15 mouse cellular contexts compared by ENCODE assay signal in the genomic region with DNA sequence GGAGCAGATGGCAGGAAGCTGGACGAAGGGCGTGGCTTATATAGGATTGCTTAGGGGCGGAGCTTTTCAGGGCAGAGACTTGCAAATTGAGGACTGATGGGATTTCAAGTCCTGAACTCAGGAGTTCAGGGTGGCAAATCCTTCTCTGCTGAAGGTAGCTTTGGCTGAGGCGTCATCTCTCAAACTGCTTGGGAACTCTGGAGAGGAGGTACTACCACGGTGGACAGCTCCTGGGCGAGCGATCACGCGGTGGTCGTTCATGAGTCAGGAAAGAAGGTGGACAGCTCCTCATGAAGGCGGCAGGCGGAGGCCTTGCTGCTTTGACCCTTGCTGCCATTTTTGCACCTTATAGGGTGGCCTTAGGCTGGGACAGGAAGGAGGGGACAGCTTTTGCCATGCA. TPM values are rescaled to one million over a fixed set of nuclear protein-coding genes. Genes with fewer than 3 reads are reported as not detected.
A peak's percentile ranks its signal among the peaks of the same experiment; 100 is the strongest.
DNase-seq lines count a peak whose midpoint lies in the region; ATAC-seq and TF ChIP-seq lines count a peak whose summit lies in the region.
"Had no signal": no experiment of that assay in that cellular context is flagged by ENCODE, and none has a peak within 500 bp of the region (broad histone marks: within the 10 kb centered on the region; RNA-seq: fewer than 3 reads in every experiment).

No protein-coding gene starts in this region.

- H3K9ac ChIP-seq in hindbrain, postnatal 0 days (replicated peaks; ENCODE audit: low read length): no peak overlapping the region
- no peak overlapping the region for H3K9ac ChIP-seq in forebrain, embryonic 12.5 days
- H3K9ac ChIP-seq in midbrain, embryonic 14.5 days (replicated peaks; ENCODE audit: low read length): no peak overlapping the region
- H3K9ac ChIP-seq: liver, embryonic 15.5 days had no signal

- peak; percentile 33 for DNase-seq in hindbrain, embryonic 10.5 days (ENCODE audit: low spot score)
- no peak for DNase-seq in hindbrain, postnatal 0 days (ENCODE audit: low spot score)
- peak; percentile 47 for DNase-seq in 416B (ENCODE audit: low read depth)
- peak; percentile 68 for DNase-seq in WW6 (ENCODE audit: low read depth, low spot score)
- DNase-seq in large intestine, adult 2 months (ENCODE audit: low read depth, low spot score): peak; percentile 46
- DNase-seq in thymus, postnatal 25 days: no peak
- no peak for DNase-seq in midbrain, embryonic 14.5 days
- DNase-seq: gastrocnemius, postnatal 36 days; kidney, postnatal 14 days had no signal

- no peak overlapping the region for H3K4me2 ChIP-seq in hindbrain, postnatal 0 days (ENCODE audit: low read depth, low read length)
- no peak overlapping the region for H3K4me2 ChIP-seq in forebrain, embryonic 12.5 days
- H3K4me2 ChIP-seq in midbrain, embryonic 14.5 days (ENCODE audit: low read length): no peak overlapping the region
- H3K4me2 ChIP-seq: liver, embryonic 15.5 days had no signal

- peaks cover 19% of the 10 kb centered on the region for H3K4me1 ChIP-seq in hindbrain, embryonic 10.5 days (replicated peaks)
- H3K4me1 ChIP-seq in hindbrain, postnatal 0 days (ENCODE audit: insufficient read depth, low read length): no peaks in the 10 kb centered on the region
- no peaks in the 10 kb centered on the region for H3K4me1 ChIP-seq in forebrain, embryonic 12.5 days
- H3K4me1 ChIP-seq in midbrain, embryonic 14.5 days (ENCODE audit: control insufficient read depth, insufficient read depth, low read length): no peaks in the 10 kb centered on the region
- H3K4me1 ChIP-seq: liver, embryonic 15.5 days had no signal

- no peak for TF ChIP-seq CTCF in hindbrain, postnatal 0 days (IDR thresholded peaks at IDR 0.05; ENCODE audit: low read depth)

- H3K4me3 ChIP-seq in hindbrain, embryonic 10.5 days: no peak overlapping the region
- H3K4me3 ChIP-seq in hindbrain, postnatal 0 days (ENCODE audit: low read length): no peak overlapping the region
- H3K4me3 ChIP-seq in forebrain, embryonic 12.5 days (replicated peaks): no peak overlapping the region
- no peak overlapping the region for H3K4me3 ChIP-seq in midbrain, embryonic 14.5 days (replicated peaks; ENCODE audit: low read depth, low read length)
- H3K4me3 ChIP-seq: liver, embryonic 15.5 days had no signal

- H3K27ac ChIP-seq in hindbrain, embryonic 10.5 days: no peak overlapping the region; the same call in 1 of the 2 replicates
- no peak overlapping the region for H3K27ac ChIP-seq in hindbrain, postnatal 0 days
- no peak overlapping the region for H3K27ac ChIP-seq in forebrain, embryonic 12.5 days
- H3K27ac ChIP-seq in midbrain, embryonic 14.5 days (replicated peaks; ENCODE audit: low read depth, low read length): no peak overlapping the region
- H3K27ac ChIP-seq: liver, embryonic 15.5 days had no signal

- H3K9me3 ChIP-seq in hindbrain, embryonic 10.5 days: no peaks in the 10 kb centered on the region
- H3K9me3 ChIP-seq in hindbrain, postnatal 0 days (ENCODE audit: low read length): no peaks in the 10 kb centered on the region
- H3K9me3 ChIP-seq in forebrain, embryonic 12.5 days: no peaks in the 10 kb centered on the region
- H3K9me3 ChIP-seq in midbrain, embryonic 14.5 days (ENCODE audit: control insufficient read depth, low read length): no peaks in the 10 kb centered on the region
- H3K9me3 ChIP-seq: liver, embryonic 15.5 days had no signal

- 33% methylated on average over 12 of the region's 12 CpGs for WGBS in hindbrain, embryonic 10.5 days
- 36% methylated on average over 12 of the region's 12 CpGs for WGBS in hindbrain, postnatal 0 days
- WGBS in large intestine, adult 2 months: 22% methylated on average over 12 of the region's 12 CpGs
- 37% methylated on average over 12 of the region's 12 CpGs for WGBS in forebrain, embryonic 12.5 days
- 44% methylated on average over 12 of the region's 12 CpGs for WGBS in midbrain, embryonic 14.5 days

- no peaks in the 10 kb centered on the region for H3K36me3 ChIP-seq in hindbrain, embryonic 10.5 days
- H3K36me3 ChIP-seq in hindbrain, postnatal 0 days (ENCODE audit: insufficient read depth, low read length): no peaks in the 10 kb centered on the region
- H3K36me3 ChIP-seq in forebrain, embryonic 12.5 days (replicated peaks): no peaks in the 10 kb centered on the region
- H3K36me3 ChIP-seq in midbrain, embryonic 14.5 days (ENCODE audit: control insufficient read depth, insufficient read depth, low read length): no peaks in the 10 kb centered on the region
- H3K36me3 ChIP-seq: liver, embryonic 15.5 days had no signal

- H3K27me3 ChIP-seq in hindbrain, embryonic 10.5 days (ENCODE audit: insufficient read depth, poor library complexity, severe bottlenecking): no peaks in the 10 kb centered on the region
- H3K27me3 ChIP-seq in hindbrain, postnatal 0 days (ENCODE audit: insufficient read depth, low read length): no peaks in the 10 kb centered on the region
- H3K27me3 ChIP-seq in forebrain, embryonic 12.5 days: no peaks in the 10 kb centered on the region
- no peaks in the 10 kb centered on the region for H3K27me3 ChIP-seq in midbrain, embryonic 14.5 days (ENCODE audit: control insufficient read depth, insufficient read depth, low read length)

- no peak for ATAC-seq in hindbrain, postnatal 0 days
- ATAC-seq in forebrain, embryonic 12.5 days (ENCODE audit: low FRiP score): no peak
- ATAC-seq in midbrain, embryonic 14.5 days (ENCODE audit: low FRiP score, low TSS enrichment): no peak
- ATAC-seq: activated CD4-positive, CD25-positive, alpha-beta regulatory T cell, adult 4 months; forebrain, embryonic 14.5 days had no signal

RNA-seq across cellular contexts. Expression of a gene that starts 20.2 kb away (rescaled TPM):
- polyA plus RNA-seq in hindbrain, embryonic 10.5 days (2016; fragmentation: Nextera tagmentation; extraction: Ambion mirVana): 0.07 TPM in 1 of 2 replicates, not detected in the other
- total RNA-seq in hindbrain, postnatal 0 days (2014; rRNA removed): not detected in 2 replicates
- not detected in 2 replicates for polyA plus RNA-seq in hindbrain, postnatal 0 days (2015; fragmentation: Nextera tagmentation; extraction: Ambion mirVana)
- 0.09 and 0.14 TPM in 2 replicates for polyA plus RNA-seq in large intestine, adult 2 months (2012; rRNA removed)
- polyA plus RNA-seq in forebrain, embryonic 12.5 days (2016; fragmentation: Nextera tagmentation; extraction: Ambion mirVana): not detected in 2 replicates
- 0.14 TPM in 1 of 2 replicates, not detected in the other for polyA plus RNA-seq in midbrain, embryonic 14.5 days (2014; fragmentation: Nextera tagmentation; extraction: Ambion mirVana)
- total RNA-seq: gastrocnemius, postnatal 36 days; left cerebral cortex, postnatal 10 days; midbrain, postnatal 0 days had no signal

Comparison
In these comparisons a context has a peak if more than half of its experiments do, and no peak if none do; other contexts are left out.
1. DNase-seq: peak in hindbrain, embryonic 10.5 days (single experiment), 416B (single experiment), WW6 (single experiment) and large intestine, adult 2 months (single experiment); none in hindbrain, postnatal 0 days (single experiment), thymus, postnatal 25 days (single experiment) and midbrain, embryonic 14.5 days (single experiment).